Mouse (Mus musculus): Measurements from ENCODE around the gene Gbgt1.

Gene Gbgt1

GRCm38 (mm10) chr2:28552301-28552700 is 55.6 kb downstream of the Gbgt1 start:
- no peak for DNase-seq (ENCODE audit: low spot score)

Data from testis, postnatal 14 days (tissue).